Mouse (Mus musculus): Measurements from ENCODE around the gene Cmbl.

The Cmbl gene

GRCm38 (mm10) chr15:31583304-31584085 lies 18.3 kb downstream of the Cmbl start:
- no peak for DNase-seq (ENCODE audit: low read depth, low spot score)

DNA sequence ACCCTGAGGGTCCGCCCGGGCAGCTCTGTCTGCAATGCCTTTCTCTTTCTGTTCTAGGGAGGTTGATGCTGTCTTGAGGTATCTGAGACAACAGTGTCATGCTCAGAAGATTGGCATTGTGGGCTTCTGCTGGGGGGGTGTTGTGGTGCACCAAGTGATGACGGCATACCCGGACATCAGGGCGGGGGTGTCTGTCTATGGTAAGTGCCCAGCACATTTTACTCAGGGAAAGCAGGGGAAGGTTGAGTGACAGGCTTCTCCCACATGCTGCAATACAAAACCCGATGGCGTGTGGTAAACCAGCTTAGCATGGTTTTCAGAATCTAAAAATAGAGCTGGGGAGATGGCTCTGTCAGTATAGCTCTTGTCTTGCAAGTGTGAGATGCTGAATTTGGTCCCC lies 20.0 kb downstream of the Cmbl start:
- DNase-seq (ENCODE audit: low read depth, low spot score): no peak

- DNase-seq (ENCODE audit: low read depth, low spot score): no peak
Observed at GRCm38 (mm10) chr15:31586088-31586487, 20.9 kb downstream of the Cmbl start.

DNA sequence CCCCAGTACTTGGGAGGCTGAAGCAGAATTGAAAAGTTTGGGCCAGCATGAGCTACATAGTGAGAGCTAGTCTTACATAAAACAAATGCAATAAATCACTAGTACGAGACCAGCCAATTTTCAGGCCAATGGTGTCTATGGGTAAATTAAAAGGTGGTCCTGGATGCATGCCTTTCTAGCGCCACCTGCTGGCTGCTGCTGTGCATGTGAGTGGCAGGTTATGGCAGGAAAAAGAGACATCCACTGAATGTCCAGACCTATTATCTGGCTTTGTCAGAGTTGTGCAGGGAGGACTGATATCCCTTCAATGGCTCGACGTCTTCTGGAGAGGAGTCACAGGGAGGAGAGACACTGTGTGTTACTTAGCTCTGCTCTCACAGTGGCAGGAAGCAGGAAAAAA lies 21.3 kb downstream of the Cmbl start:
- DNase-seq (ENCODE audit: low read depth, low spot score): peak; percentile 58

- DNase-seq (ENCODE audit: low read depth, low spot score): no peak
Observed at GRCm38 (mm10) chr15:31587789-31588188, 22.6 kb downstream of the Cmbl start.

- DNase-seq (ENCODE audit: low read depth, low spot score): no peak
Observed at GRCm38 (mm10) chr15:31588989-31589640, 23.9 kb downstream of the Cmbl start.

DNA sequence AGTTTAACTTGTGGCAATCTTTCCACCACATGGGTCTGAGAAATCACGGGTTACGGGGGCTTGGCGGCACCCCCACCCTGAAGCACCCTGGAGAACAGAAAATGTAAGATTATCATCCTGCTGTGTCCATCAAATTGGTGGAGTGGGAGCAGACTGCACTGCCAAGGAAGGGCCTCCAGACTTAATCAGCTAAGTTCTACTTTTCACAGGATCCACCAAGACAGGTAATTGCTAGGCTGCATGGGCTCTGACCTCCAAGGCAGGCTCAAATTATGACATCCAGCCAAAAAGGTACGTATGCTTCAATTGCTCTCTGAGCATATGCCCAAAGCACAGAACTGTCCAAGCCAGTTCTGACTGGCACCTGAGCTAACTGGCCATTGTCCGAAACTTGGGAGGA lies 25.0 kb downstream of the Cmbl start:
- no peak for DNase-seq (ENCODE audit: low read depth, low spot score)

DNA sequence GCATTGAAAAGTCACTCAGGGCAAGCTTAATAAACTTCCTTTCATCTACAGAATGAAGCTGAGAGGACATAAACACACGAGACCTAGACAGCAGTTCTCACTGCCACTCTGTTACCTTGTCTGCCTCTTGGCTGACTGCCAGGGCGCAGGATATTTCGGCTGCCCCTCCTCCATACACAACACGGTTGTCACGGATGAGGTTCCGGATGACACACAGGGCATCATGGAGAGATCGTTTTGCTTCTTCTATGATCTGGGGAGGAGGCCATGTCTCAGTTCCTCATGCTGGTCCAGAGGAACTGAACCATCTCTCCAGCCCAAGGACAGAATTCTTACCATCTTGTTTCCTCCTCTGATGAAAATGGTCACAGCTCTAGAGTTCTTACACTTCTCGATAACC lies 27.3 kb downstream of the Cmbl start:
- DNase-seq (ENCODE audit: low read depth, low spot score): no peak

- no peak for DNase-seq (ENCODE audit: low read depth, low spot score)
Observed at GRCm38 (mm10) chr15:31594260-31594659, 29.1 kb downstream of the Cmbl start.

DNA sequence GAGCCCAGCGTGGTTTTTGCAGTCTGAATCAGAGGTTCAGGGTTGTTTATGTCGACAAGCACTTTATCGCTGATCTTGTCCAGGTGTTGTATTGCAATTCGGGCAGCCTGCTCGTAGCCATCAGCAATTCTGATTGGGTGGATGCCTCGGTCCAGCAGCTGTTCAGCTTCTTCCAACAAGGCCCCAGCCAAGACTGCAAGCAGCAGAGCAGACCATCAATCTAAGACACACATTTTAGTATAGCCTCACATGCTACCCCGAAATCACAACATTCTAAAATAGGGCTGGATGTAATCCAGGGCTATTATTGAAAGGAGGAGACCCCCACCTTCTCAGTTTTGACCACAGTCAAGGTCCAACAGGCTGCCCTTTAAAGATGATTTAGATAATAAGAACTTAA lies 30.5 kb downstream of the Cmbl start:
- no peak for DNase-seq (ENCODE audit: low read depth, low spot score)

- no peak for DNase-seq (ENCODE audit: low read depth, low spot score)
Observed at GRCm38 (mm10) chr15:31599834-31600233, 34.6 kb downstream of the Cmbl start.

DNA sequence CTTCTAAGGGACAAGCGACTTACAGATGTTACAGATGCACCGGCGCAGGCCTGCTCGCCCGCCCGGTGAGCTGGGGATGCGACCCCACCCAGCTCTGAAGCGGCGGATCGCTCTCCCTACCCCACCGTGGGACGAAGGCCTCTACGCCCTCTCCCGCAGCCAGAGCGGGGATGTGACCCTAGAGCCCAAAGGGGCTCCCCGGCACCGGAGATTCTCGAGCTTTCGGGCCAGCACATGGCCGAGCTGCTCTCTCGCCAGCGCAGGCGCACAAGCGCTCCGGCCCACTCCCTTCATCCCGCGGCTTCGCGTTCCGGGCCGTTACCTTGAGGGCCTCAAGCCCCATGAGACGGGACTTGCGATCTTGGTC lies 36.1 kb downstream of the Cmbl start:
- no peak for DNase-seq (ENCODE audit: low read depth, low spot score)

DNA sequence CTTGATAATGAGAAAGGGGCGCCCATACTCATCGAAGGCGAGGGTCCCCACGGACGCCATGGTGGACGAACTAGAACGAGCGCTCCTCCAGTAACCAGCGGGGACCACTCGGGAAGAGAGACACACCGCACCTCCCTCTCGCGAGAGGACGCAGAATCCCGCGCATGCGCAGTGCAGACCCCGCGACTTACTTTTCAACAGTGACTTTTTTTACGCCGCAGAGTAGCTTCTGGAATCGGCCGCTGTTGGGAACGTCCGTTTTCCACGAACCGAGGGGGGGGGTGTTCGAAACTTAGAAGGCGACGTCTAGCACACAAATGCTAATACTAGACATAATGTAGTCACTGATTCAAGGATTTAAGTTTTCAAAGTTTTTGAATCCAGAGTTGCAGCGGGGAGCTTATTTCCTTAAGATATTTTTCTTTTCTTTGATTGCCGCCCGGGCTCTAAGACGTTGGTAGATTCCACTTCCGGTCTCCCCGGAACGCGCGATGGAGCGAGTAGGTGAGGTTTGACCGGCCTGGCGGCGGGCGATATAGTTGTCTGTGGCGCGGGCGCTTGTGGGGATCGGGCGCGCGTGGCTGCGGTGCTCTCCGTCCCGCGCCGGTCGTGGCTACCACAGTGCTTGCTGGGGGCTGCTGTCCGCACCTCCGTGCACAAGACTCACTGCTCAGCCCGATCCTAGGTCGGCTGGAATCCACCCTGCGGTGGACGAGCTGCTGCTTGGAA lies 36.6 kb downstream of the Cmbl start, which contains the start of the genes Cct5 and Fam173b:
TSS of gene Cct5 (minus strand) at position 159 of the 729 bp plus-strand sequence.
TSS of gene Fam173b (plus strand) at position 207 of the 729 bp plus-strand sequence.
- peak; percentile 98 for DNase-seq (ENCODE audit: low read depth, low spot score)

DNA sequence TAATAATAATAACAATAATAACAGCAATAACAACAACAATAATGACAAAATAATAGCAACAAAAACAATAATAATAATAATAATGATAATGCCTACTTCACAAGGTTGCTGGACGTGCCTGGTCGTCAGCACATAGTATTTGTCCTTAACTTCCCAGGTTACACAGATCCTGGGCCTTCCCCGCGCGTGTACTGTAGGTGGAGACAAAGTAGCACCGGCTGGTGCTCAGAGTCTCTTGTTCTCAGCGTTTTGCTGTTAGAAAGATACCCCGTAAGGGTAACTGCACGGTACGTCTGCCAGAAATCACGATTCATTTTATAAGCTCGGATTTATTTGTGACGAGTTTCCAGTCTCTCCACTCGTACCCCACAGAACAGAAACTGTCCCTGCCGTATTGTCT lies 37.2 kb downstream of the Cmbl start:
- DNase-seq (ENCODE audit: low read depth, low spot score): peak; percentile 48

- DNase-seq (ENCODE audit: low read depth, low spot score): no peak
Observed at GRCm38 (mm10) chr15:31603113-31603512, 37.9 kb downstream of the Cmbl start.

- no peak for DNase-seq (ENCODE audit: low read depth, low spot score)
Observed at GRCm38 (mm10) chr15:31606821-31607220, 41.6 kb downstream of the Cmbl start.

- no peak for DNase-seq (ENCODE audit: low read depth, low spot score)
Observed at GRCm38 (mm10) chr15:31611027-31611426, 45.8 kb downstream of the Cmbl start.

GRCm38 (mm10) chr15:31611976-31612375 lies 46.8 kb downstream of the Cmbl start:
- DNase-seq (ENCODE audit: low read depth, low spot score): no peak

DNA sequence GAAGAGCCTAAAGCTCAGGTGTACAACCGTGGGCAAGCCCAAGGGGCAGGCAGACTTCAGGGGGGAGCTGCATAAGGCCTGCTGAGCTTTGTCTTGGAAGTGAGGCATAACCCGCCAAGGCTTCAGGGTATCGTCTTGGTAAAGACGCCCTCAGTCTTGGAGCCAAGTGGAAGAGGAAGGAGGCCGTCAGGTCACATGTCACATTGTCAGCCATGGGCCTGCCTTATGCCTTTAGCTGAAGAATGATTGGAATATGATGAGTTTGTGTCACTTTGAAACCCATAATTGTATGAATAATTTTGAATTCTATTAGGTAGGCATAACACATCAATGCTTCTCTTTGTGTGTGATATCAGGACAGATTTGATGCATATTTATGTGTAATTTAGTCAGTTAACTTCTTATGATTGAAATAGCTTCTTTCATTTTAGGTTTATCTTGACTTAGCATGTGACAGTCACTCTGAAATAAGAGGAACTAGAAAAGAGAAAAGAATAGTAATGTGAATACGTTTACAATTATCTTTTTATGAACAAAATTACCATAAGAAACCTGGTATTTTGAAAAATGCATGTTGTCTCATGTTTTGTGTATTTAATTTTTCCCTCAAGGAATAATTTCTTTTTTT lies 48.8 kb downstream of the Cmbl start:
- no peak for DNase-seq (ENCODE audit: low read depth, low spot score)

GRCm38 (mm10) chr15:31614666-31615065 lies 49.5 kb downstream of the Cmbl start:
- no peak for DNase-seq (ENCODE audit: low read depth, low spot score)

- no peak for DNase-seq (ENCODE audit: low read depth, low spot score)
Observed at GRCm38 (mm10) chr15:31617261-31617660, 52.1 kb downstream of the Cmbl start.

- no peak for DNase-seq (ENCODE audit: low read depth, low spot score)
Observed at GRCm38 (mm10) chr15:31619521-31619920, 54.3 kb downstream of the Cmbl start.

All from c-Kit-negative CD71-positive TER-119-positive erythroid progenitor cells, embryonic 14.5 days (primary cell).